Mouse (Mus musculus) liver, embryonic 14.5 days (tissue): ENCODE results near the gene Zfp229. TPM values are rescaled to one million over a fixed set of nuclear protein-coding genes. Genes with fewer than 3 reads are reported as not detected.
"Not testable (repeated sequence)": the region's sequence is repeated elsewhere in the genome, so short reads cannot be mapped to it uniquely, and the experiment has no call there.

Experiments
- ATAC-seq: fragments of 200-750 bp; cut with Nextera tagmentation; 2 replicates; pipeline ENCODE4 v1.8.0; 2017; ENCODE audit warnings: moderate number of reproducible peaks, mild to moderate bottlenecking, moderate library complexity; ENCODE audit not compliant: insufficient read depth
- DNase-seq, 3 experiments: peaks; one replicate each; pipeline ENCODE4 v3.0.0-alpha.2; 2012 to 2013; ENCODE audit warnings: low read depth in 3 of 3, low spot score in 3 of 3
- H3K27ac ChIP-seq: fragments of 300-500 bp; sonication (generic); 2 replicates; pipeline ENCODE4 v1.5.1; 2014; ENCODE audit warnings: moderate library complexity, mild to moderate bottlenecking, control low read depth, inconsistent platforms
- H3K27me3 ChIP-seq: fragments of 300-500 bp; sonication (generic); 2 replicates; pipeline ENCODE4 v1.6.1; 2014; ENCODE audit warnings: mild to moderate bottlenecking, low read length, moderate library complexity; ENCODE audit not compliant: control insufficient read depth, insufficient read depth
- H3K36me3 ChIP-seq: fragments of 300-500 bp; sonication (generic); replicated peaks from 2 replicates; pipeline ENCODE4 v1.6.1; 2014; ENCODE audit warnings: low read depth; ENCODE audit not compliant: control insufficient read depth, insufficient read depth
- H3K4me1 ChIP-seq, 2 experiments: fragments of 200-500 bp in 1 of 2; fragments of 300-500 bp in 1 of 2; sonication (generic) in 1 of 2; replicated peaks; 2 replicates each; pipeline ENCODE4 v1.6.1; 2012 to 2014; ENCODE audit warnings: antibody characterized with exemption in 1 of 2, inconsistent platforms in 1 of 2, low read length in 1 of 2; ENCODE audit not compliant: control insufficient read depth in 2 of 2, insufficient read depth in 2 of 2
- H3K4me2 ChIP-seq: fragments of 300-500 bp; sonication (generic); 2 replicates; pipeline ENCODE4 v1.6.1; 2014; ENCODE audit warnings: low read depth, mild to moderate bottlenecking, control low read depth, moderate library complexity
- H3K4me3 ChIP-seq, 2 experiments: fragments of 200-500 bp in 1 of 2; fragments of 300-500 bp in 1 of 2; sonication (generic) in 1 of 2; 2 replicates each; pipeline ENCODE4 v1.5.1; 2012 to 2014; ENCODE audit warnings: low read depth in 2 of 2, low read length in 2 of 2, mild to moderate bottlenecking in 2 of 2, control low read depth in 1 of 2, inconsistent platforms in 1 of 2, moderate library complexity in 1 of 2; ENCODE audit not compliant: insufficient read depth in 1 of 2
- H3K9ac ChIP-seq: fragments of 300-500 bp; sonication (generic); replicated peaks from 2 replicates; pipeline ENCODE4 v1.6.1; 2014; ENCODE audit warnings: mild to moderate bottlenecking, control low read depth, moderate library complexity
- H3K9me3 ChIP-seq: fragments of 300-500 bp; sonication (generic); 2 replicates; pipeline ENCODE4 v1.6.1; 2016; ENCODE audit warnings: low read length, mixed read lengths; ENCODE audit not compliant: control insufficient read depth
- CTCF ChIP-seq: IDR thresholded peaks from 2 replicates; pipeline ENCODE4 v1.5.1; 2016; ENCODE audit warnings: antibody characterized with exemption, low read depth, control low read depth
- EP300 ChIP-seq: IDR thresholded peaks from 2 replicates; pipeline ENCODE4 v1.6.1; 2016; ENCODE audit warnings: antibody characterized with exemption, low read depth
- WGBS: fragments of 180-500 bp; shearing (Covaris S2); extraction: QIAGEN DNeasy Blood & Tissue Kit; methylation state at CpG from one replicate; pipeline ENCODE4 v1.1.7; 2014; ENCODE audit not compliant: insufficient replicate concordance; 5-methylcytosine and 5-hydroxymethylcytosine counted together
- polyA plus RNA-seq, 2 experiments: library from polyadenylated mRNA; depleted of rRNA in 1 of 2; stranded (reverse) in 1 of 2; unstranded in 1 of 2; fragments of >200 nt; fragmentation: Nextera tagmentation in 1 of 2; extraction: Ambion mirVana in 1 of 2; gene quantifications; 2 replicates each; pipeline versions ENCODE4 v1.2.1 to v1.2.3; 2012 to 2014

The Zfp229 gene
- polyA plus RNA-seq (2012; rRNA removed) (0.71 and 1.1 TPM in 2 replicates), polyA plus RNA-seq (2014; fragmentation: Nextera tagmentation; extraction: Ambion mirVana) (1.1 and 1.6 TPM in 2 replicates)

DNA sequence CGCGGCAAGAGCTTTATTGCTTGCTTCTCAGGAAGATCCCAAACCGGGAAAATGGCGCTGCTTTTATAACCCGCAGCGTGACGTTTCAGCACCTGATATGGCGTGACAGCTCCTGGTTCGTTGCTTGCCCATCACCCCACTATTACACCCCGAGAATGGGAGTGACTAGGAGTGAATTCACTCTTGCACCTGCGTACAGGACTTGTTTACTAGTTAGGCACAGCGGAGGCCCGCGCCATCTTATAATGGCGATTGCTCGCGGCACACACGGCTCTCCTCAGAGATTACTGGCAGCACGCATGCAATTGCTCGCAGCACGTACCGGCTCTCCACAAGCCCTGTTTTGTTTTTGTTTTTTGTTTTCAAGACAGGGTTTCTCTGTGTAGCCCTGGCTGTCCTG lies at the start of gene Zfp229:
Gene Zfp229, plus strand, starts transcription at position 301 of the 400 bp plus-strand sequence.
- not testable (repeated sequence) for H3K27me3 ChIP-seq, H3K4me2 ChIP-seq, H3K4me3 ChIP-seq, H3K9ac ChIP-seq, ATAC-seq, DNase-seq, H3K27ac ChIP-seq, H3K36me3 ChIP-seq, H3K9me3 ChIP-seq
- 89% methylated on average over 8 of the region's 22 CpGs for WGBS
- peaks cover 4 to 12% of the 10 kb centered on the region in 2 experiments; a peak in 3 of 4 replicates for H3K4me1 ChIP-seq

DNA sequence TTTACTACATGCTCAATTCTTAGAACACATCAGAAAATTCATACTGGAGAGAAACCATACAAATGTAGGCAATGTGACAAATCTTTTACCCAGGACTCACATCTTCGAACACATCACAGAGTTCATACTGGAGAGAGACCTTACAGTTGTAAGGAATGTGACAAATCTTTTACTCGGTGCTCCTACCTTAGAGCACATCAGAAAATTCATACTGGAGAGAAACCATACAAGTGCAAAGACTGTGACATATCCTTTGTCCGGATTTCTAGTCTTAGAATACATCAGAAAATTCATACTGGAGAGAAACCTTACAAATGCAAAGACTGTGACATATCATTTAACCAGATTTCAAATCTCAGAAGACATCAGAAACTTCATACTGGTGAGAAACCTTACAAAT lies 39.0 kb upstream of the Zfp229 start, which contains the start of gene Gm10226:
Gene Gm10226, plus strand, starts transcription at position 301 of the 400 bp plus-strand sequence.
- DNase-seq (no peak), ATAC-seq (no peak)
- peaks cover 8% of the 10 kb centered on the region; the same call in 1 of the 2 replicates for H3K36me3 ChIP-seq
- no peak within 1 kb of the TSS for H3K4me2 ChIP-seq
- no peak within 1 kb of the TSS for H3K4me3 ChIP-seq
- H3K9me3 ChIP-seq = no peaks in the 10 kb centered on the region
- TF ChIP-seq CTCF = no peak
- TF ChIP-seq EP300 = no peak
- H3K27me3 ChIP-seq = no peaks in the 10 kb centered on the region
- WGBS = 72% methylated on average over 3 of the region's 3 CpGs
- H3K27ac ChIP-seq = no peak within 1 kb of the TSS
- no peaks in the 10 kb centered on the region for H3K4me1 ChIP-seq
- H3K9ac ChIP-seq = no peak within 1 kb of the TSS

DNA sequence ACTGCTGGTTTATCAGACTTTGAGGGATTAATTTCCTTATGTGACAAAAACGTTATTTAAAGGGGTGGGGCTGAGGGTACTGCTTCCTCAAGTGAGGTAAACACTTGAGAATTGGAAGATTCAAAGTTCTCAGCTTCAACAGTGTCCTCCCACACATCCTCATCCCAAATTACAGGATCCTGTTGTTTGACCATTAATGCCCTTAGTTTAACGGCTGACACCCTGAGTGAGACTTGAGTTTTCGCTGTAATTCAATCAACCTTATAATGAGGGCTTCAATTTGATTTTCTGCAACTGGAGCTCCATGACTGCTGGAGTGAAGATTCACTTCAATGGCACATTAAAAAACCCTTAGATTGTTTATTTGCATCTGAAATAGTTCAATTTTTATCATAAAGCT lies 37.3 kb upstream of the Zfp229 start:
- WGBS = 61% methylated on average over 3 of the region's 3 CpGs
- Histone ChIP-seq H3K9ac (no peak overlapping the region), H3K36me3 (peaks cover 8% of the 10 kb centered on the region; the same call in 1 of the 2 replicates), H3K4me1 (no peaks in the 10 kb centered on the region), H3K4me2 (no peak overlapping the region), H3K4me3 (no peak overlapping the region), H3K9me3 (no peaks in the 10 kb centered on the region), H3K27me3 (no peaks in the 10 kb centered on the region), H3K27ac (no peak overlapping the region)
- DNase-seq = no peak
- ATAC-seq = no peak
- no peak for TF ChIP-seq EP300

DNA sequence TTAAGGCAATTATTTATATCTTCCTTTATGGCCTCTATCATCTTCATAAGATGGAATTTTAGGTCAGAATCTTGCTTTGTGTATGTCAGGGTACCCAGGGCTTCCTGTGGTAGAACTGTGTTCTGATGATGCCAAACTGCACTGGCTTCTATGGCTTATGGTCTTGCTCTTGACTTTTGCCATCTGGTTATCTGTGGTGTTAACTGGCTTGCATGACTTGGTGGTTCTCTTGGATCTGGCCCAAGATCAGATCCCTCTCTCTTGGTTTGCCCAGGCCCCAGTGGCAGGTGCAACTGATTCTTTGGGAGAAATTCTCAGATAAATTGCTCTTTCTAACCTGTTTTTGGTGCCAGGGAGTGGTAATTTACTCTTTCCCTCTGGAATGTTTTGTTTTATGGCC lies 34.5 kb upstream of the Zfp229 start:
- Histone ChIP-seq H3K4me3 (no peak overlapping the region), H3K9ac (no peak overlapping the region), H3K27me3 (no peaks in the 10 kb centered on the region), H3K4me2 (no peak overlapping the region), H3K36me3 (0 out of 2 replicates have a peak, but pooled peaks cover 2% of the 10 kb centered on the region), H3K4me1 (no peaks in the 10 kb centered on the region; a peak in 2 of 4 replicates), H3K9me3 (no peaks in the 10 kb centered on the region), H3K27ac (no peak overlapping the region)
- DNase-seq = no peak
- ATAC-seq = peak; percentile 41; the same call in 1 of the 2 replicates
- TF ChIP-seq EP300 (no peak), CTCF (no peak)

DNA sequence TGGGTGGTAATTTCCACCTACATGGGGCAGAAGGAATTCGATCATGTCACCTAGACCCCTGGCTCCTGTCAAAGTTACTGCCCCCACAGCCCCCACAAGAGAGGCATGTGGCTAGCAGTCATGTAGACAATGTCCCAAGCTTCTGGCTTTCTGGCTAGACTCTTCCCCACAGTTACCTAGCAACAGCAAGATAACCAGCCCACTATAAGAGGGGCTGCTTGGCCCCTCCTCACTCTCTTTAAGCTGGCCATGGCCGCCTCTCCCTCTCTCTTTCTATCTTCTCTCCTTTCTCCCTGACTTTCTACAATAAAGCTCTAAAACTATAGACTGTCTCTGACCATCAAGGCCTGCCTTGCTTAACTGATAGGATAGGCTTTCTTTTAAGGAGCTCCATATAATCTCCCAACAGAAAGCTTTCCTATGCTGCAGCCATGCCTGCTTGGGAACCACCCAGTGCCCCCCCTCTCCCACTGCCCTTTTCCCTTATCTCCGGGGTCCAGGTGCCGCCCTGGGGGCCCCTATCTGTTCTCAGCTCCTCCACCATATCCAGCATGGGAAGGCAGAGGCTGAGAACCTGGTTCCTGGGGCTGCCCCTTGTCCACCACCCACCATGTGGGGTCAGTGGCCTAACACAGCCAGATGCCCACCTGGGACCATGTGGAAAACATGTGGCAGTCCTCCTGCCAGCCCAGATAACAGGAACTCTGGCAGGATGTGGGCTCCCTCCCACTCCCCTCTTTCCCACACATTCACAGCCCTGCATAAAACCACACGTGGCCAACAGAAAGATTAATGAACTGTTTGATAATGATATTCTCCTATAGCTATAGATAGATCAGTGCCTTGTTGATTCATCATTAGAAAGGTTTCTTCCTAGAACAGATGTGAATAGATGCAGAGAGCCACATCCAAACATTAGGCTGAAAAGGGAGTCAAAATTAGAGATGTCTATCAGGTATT lies 28.0 kb upstream of the Zfp229 start:
- Histone ChIP-seq H3K4me3 (peak overlapping the region in 1 of 2 experiments; percentile 25; a peak in 2 of 4 replicates), H3K4me2 (peak overlapping the region; percentile 75), H3K36me3 (no peaks in the 10 kb centered on the region), H3K9me3 (no peaks in the 10 kb centered on the region), H3K27ac (peak overlapping the region; percentile 80), H3K9ac (peak overlapping the region; percentile 63), H3K27me3 (no peaks in the 10 kb centered on the region), H3K4me1 (peaks cover 29 to 30% of the 10 kb centered on the region in 2 experiments)
- DNase-seq = peak; percentile 81 to 85 (median 84)
- TF ChIP-seq CTCF = no peak
- peak; percentile 94 for TF ChIP-seq EP300
- WGBS = 8% methylated on average over 5 of the region's 5 CpGs
- peak; percentile 98 for ATAC-seq
